Mouse (Mus musculus) left cerebral cortex, postnatal 25 days (tissue): Measurements from ENCODE around the gene Tspan9. TPM values are rescaled to one million over a fixed set of nuclear protein-coding genes. Genes with fewer than 3 reads are reported as not detected.
A peak's percentile ranks its signal among the peaks of the same experiment; 100 is the strongest.

ENCODE experiments used
- DNase-seq, 2 experiments: peaks; one replicate each; pipeline ENCODE4 v3.0.0; 2022; ENCODE audit warnings: low spot score in 2 of 2, mixed read lengths in 1 of 2
- intact Hi-C: fragments of 180-260 bp; cut with DNase I; formaldehyde crosslinking; loops from one replicate; pipeline ENCODE4 v1.15.1; 2025
- total RNA-seq, 2 experiments: library from RNA; stranded (reverse); gene quantifications; 2 replicates each; pipeline ENCODE4 v1.2.3; 2021

Tspan9 gene
- total RNA-seq, 2 experiments from 2014 or later = 55.2 to 58.6 TPM

DNA sequence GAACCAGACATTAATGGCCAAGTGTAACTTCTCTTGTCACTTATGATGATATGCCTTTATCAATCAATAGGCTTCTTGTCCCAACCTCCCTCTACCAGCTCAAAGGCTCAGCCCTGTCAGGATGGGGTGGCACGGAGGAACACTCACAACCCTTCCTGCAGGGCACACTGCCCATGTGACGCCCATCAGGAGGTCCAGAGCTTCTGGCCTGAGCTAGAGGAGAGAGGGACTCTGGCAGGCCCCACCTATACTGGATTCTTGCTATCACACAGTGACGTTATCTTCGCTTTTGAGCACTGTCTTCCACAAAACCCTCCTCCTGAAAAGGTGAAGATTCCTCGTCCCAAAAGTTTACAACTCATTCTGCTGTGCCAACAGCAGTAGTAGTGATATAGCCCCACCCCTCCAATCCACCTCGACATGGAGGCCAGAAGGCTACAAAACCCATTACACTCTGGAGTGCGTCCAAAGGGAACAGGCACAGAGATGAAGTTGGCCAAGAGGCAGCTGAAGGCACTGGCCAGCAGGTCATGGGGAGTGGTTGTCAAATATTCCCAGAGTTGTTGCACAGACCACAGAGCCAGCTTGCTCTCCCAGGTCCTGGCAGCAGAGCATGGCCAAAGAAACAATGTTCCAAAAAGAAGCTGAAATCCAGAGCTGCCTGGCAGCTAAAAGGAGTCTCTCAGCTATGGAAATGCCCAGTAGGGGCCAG is 34.9 kb downstream of the Tspan9 start:
- intact Hi-C loops = no loop called here

DNA sequence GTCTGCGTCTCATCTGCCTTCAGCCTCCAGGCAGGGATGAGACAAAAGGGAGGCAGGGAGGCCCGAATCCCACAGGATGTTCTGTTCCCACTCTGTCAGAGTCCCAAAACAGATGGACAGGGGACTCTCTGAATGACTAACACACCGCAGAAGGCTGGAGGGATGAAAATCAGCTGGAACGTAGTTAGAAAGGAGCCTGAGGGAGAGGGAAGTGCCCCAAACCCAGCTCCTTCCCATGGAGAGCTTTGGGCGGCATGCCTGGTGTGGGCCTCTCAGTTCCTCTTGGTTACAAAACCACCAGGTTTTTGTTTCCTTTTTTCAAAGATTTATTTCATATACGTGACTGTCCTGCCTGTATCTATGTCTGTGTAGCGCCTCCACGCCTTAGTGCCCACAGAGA is 35.7 kb downstream of the Tspan9 start:
- no peak for DNase-seq
- intact Hi-C loops = no loop called here

More for the DNA sequence above, 34.9 kb downstream of the Tspan9 start:
- no peak for DNase-seq

DNA sequence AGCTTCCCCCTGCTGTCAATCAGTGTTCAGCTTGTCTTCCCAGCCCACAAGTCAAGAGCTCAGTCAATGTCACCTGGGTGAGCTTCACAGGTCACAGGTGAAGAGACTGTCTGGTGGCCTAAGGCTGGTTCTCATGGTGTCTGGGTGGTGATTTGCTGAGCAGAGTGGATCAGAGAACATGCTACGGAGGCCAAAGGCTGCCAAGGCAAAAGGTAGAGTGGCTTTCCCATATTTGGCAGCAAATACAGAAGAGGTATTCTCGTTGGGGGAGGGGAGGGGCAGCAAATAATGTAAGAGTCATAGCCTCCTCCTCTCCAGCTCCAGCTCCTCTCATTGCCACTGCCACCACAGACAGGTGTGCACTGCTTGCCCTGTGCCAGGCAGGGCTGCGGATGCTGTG is 37.2 kb downstream of the Tspan9 start:
- intact Hi-C loops = no loop called here

DNA sequence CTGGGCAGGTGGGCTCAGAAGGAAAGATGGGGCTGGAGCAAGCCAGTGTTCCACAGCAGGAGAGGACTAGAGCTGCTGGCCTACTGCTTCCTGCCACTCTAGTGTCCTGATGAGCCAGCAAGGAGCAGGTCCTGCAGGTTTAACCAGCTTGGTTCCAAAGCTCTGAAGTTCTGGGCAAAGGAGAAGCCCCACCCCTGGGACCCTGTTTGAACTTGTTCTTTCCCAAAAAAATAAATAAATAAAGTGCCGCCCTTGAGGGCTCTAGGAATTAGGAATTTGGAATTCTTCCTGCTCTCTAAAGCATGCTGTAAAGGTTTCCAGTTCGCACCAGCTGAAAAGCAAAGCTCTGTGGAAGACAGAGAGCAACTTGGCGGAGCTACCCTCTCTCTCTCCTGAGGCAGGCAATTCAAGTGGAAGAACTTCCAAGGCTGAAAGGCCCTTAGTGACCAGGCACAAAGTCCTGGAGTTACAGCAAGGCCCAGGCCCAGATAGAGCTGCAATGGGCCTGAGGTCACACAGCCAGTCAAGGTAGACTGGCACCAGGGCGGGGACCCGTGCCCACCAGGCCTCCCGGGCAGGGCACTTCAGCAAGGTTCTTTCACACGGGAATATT is 38.6 kb downstream of the Tspan9 start:
- intact Hi-C loops = no loop called here
- DNase-seq = no peak

More for the DNA sequence above, 37.2 kb downstream of the Tspan9 start:
- DNase-seq = no peak

DNA sequence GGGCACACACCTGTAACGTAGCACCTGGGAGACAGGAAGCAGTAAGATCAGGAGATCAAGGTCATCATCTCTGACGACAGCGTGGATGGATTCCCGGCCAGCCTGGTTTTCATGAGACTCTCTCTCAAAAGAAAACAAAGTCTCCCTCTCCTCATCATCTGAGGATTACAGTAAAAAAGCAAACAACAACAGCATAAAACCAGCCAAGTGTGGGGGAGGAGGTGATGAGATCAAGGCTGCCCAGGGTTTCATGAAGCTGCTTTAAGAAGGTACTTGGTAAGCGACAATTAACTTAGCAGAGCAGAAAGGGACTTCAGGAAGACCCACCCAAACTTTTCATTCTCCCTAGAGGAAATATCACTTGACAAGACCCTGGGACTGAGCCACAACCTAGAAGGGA is 39.5 kb downstream of the Tspan9 start:
- intact Hi-C loops = no loop called here

DNA sequence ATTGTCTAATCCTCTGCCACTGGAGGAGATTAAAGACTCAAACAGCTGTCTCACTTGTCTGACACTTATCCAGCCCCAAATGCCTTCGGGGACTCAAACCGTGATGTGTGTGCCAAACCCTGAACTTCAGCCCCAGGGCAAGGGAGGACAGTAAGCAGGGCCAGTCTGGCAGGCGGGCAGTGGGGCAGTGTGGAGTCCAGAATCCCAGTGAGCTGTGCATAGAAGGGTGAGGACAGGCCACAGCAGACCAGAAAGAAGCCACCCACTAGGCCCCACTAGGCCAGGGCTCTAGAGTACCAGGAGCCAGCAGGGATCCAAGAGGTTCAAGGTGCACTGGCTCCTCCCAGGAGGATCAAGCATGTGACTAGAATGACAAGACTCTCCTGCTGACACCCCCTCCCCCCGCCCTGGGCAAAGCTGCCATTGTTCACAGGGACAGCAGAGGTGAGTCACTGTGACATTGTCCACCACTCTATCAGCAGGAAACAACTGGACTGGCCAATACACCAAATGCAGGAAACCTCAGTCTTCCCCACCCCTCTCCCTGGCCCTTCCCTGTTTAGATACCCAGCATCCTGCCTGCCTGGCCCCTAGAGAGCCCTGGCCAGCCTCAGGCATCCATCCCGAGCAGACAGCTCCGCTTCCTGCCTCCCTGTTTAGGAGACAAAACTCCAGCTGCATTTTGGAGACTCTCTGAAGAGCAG is 40.9 kb downstream of the Tspan9 start:
- DNase-seq = no peak
- intact Hi-C loops = no loop called here

More for the DNA sequence above, 39.5 kb downstream of the Tspan9 start:
- no peak for DNase-seq

DNA sequence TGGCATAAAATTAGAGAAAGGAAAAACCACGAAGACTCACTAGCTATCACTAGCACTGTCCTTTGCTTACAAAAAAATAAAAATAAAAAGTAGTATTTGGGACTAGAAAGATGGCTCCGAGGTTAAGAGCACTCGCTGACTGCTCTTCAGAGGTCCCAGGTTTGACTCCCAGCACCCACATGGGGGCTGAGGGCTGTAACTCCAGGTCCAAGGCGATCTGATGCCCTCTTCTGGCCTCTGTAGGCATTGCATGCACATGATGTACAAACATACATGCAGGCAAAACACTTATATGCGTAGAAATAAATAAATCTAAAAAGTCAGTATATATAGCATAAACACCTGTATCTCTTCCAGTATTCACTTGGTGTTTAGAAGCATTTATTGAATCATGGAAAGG is 43.5 kb downstream of the Tspan9 start:
- intact Hi-C loops = no loop called here
- DNase-seq = no peak

DNA sequence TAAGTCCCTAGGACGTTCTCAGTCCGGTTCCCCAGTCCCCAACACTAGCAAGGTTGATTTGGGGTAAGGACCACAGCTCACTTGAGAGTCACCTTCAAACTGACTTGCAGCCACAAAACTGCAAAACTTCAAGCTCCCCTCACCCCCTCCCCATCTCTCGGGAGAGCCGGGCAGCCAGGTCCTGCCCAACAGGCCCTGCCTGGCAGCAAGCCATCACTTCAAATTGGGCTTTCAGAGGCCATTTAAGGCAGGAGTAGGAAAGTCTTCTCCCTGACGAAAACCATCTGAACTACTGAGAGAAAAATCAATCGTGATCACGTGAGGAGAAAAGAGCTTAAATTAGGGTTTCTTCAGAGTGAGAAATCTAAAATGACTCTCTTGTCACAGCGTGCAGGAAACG is 44.2 kb downstream of the Tspan9 start:
- intact Hi-C loops = no loop called here
- no peak for DNase-seq

DNA sequence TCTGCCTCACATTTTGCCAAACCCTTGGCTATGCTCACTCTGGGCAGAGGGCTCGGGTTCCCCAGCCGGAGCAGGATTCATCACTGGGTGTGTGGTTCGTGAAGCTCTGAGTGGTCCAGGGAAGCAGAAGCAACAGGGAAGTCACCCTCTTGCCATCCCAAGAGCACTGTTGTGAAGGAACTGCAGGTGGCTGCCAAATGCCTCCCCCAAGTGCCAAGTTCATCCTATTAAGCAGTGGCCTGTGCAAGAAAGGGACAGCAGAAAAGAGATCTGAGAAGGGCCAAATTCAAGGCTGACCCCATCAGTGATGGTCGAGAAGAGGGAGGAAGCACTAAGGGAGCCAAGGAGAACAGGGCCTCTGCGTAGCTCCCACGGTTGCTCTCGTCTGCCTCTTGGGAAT is 46.9 kb downstream of the Tspan9 start:
- intact Hi-C loops = no loop called here
- DNase-seq = no peak

DNA sequence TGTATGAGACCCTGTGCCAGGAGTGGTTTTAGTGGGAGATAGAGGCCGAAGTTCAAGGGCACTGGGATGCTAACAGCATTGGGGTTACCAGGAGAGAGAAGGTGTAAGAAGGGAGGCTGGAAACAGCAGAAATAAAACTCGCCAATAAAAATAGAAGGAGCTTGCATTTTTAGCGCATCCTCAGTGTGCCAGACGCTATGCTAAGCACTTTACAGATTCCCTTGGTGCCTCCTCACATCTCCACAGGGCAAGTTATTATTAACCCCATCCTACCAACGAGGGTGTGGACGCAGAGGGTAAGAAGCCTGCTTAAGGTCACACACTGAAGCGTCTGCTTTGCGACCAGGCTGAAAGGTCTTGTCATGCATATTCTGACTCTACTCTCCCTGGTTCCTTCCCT is 47.5 kb downstream of the Tspan9 start:
- DNase-seq = peak in 1 of 2 experiments; percentile 76
- intact Hi-C loops = no loop called here

DNA sequence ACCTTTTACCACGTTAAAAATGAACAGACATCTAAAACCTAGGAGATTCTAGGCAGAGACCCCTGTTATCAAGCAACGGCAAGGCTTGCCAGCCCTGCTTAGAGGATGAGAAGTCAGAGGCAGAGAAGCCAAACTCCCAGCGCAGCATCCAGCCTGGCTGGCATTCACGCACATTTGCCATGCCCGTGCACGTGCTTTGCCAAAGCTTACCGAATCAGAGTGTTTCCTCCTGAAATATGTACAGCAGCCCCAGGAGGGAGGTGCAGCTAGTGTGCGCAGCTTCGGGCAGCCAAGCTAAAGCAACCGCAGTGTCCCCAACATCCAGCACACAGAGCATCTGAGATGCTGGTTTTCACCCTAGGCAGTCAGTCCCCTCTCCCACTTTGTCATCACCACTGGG is 48.3 kb downstream of the Tspan9 start:
- DNase-seq = peak in 1 of 2 experiments; percentile 77
- intact Hi-C loops = no loop called here

DNA sequence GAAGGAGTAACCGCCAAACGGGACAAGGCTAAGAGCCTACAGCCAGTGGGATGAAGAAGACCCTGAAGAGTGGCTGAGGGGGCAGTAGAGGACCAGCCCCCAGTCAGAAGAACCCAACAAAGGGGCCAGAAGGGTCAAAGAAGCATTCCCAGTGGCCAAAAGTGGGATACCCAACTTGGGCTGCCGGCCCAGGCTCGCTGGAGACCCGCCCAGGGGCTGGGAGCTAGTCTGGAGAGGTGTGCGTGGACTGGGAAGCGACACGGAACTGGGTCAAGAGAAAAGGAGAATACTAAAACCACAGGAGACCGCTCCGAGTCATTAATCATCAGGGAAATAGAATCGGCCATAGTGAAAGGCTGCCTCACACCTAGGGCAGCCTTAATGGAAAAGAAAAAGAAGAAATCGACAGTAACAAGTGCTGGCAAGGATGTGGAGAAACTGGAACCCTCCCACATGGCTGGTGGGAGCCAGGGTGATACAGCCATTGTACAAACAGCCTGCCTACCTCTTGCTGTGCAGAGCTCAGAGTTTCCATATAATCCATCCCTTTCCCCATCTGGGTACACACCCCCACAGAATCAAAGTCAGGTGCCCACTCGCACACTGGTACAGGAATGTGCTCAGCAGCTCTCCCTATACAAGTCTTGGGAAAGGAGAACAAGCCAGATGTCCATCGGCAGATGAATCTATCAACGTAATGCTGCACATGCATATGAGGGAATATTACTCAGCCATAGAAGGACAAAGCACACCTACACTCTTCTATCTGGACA is 49.4 kb downstream of the Tspan9 start:
- intact Hi-C loops = loop anchor here (5.0 kb wide), 1 partner anchor 327 kb away; the partner anchor contains the start of gene Prmt8

DNA sequence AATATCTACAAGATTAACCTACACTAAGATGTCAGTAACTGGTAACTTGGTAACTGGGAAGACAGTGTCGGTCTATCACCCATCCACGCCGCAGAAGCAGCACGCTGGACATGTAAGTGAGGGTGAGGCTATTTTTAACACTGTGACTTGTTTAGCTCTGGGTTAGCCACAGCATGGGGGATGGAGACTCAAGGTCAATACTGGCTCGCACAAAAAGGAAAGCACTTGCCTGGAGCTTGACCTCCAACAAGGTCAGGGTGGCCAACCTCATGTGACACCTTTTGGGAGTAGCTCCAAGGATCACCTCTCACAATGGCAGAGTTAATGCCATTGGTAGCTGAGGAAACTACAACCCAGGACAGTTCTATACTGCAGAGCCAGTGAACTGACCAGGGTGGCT is 50.8 kb downstream of the Tspan9 start:
- intact Hi-C loops = loop anchor here (1.0 to 5.0 kb wide), 2 partner anchors 53 to 325 kb away; partner anchors contain the start of gene Prmt8
- DNase-seq = no peak

More for the DNA sequence above, 49.4 kb downstream of the Tspan9 start:
- DNase-seq = peak; percentile 47 to 92

DNA sequence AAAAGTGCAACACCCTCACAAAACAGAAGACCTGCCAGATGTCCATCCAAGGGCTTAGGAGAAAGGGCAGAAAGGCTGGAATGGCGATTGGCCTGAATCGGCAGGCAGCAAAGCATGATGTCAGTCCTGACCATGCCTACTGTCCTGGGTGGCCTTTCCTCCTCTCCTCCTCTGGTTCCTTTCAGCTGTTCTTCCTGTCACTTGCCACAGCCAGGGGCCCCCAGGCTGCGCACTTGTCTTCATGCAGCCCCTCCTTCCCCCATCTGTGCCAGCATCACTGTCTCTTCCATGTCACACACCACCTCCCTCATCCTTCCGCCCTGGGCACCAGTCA is 51.6 kb downstream of the Tspan9 start:
- intact Hi-C loops = loop anchor here (1.0 to 5.0 kb wide), 4 partner anchors 54 to 324 kb away; partner anchors contain the start of gene Prmt8
- DNase-seq = no peak

DNA sequence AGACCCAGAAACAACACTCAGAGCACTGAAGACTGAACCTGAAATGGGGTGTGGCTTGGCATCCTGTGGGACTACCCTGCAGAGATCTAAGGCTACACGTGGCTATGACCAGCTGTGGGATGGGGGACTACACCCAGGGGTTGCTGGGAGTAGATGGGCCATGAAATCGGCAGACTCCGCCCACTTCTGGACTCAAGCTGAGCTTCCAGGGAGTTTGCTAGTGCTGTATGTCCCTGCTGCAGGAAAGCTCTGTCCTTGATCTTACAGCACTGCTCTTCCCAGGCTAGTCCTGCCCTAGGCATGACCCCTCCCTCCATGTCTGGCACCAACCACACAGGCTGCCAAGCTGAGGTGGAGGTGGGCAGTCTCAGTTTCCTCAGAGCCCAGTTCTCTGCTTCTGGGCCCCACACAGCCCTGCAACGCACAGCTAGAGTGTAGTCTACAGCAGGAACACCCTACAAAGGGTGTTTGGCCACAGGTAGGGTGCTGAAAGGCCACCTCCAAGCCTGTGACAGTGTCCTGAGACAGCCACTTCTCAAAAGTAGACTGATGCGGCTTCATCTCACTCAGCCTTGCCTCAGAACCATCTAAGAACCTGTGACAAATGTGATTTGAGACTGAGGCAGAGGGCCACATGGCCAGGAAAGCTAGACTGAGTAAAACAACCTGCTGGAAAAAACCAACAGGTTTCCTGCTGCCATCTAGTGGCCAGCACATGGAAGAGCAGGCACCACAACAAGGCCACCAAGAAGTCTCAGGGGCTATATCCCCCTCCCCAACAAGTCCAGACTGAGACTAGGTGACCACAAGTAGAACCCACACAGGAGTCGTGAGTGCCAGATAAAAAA is 52.2 kb downstream of the Tspan9 start:
- intact Hi-C loops = loop anchor here (1.0 to 5.0 kb wide), 3 partner anchors 59 to 324 kb away; partner anchors contain the start of gene Prmt8
- DNase-seq = peak; percentile 68

DNA sequence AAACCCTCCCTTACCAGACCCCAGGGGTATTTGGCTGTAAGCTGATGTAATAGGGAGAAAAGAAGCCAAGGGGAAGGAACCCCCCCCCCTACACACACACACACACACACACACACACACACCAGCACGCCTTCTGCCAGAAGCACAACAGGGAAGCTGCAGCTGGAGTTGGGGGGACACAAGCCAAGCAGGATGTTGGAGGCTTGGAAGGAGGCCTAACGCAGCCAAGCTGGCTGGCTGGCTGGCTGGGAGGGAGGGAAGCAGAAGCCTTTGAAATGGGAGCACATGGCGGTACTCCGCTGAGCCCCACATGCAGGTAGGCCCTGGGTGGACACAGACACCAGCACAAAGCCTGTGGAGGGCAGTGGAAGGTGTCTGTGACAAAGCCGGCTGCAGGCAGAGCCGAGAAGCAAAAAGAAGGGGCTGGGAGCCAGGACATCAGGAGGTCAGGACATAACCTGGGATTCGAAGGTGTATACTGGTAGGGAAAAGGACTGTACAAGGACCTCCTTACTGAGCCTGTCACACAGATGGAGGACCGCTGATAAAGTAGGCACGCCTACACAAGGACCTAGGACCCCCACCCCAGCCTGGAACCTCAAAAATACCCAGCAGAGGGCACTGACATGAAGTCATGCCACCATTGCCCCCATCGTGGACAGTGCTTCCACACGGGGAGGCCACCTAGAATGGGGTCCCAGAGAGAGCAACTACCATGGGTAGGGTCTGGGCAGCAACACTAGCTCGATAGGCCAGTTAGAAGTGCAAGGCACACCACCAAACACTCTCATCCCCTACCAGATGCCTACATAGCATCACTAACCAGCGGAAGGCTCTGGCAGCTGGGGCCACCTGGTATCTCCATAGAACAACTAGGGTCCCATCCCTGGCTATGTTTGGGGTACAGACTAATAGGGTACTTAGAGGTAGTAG is 53.4 kb downstream of the Tspan9 start:
- intact Hi-C loops = loop anchor here (5.0 kb wide), 1 partner anchor 323 kb away; the partner anchor contains the start of gene Prmt8
- peak in 1 of 2 experiments; percentile 75 for DNase-seq

DNA sequence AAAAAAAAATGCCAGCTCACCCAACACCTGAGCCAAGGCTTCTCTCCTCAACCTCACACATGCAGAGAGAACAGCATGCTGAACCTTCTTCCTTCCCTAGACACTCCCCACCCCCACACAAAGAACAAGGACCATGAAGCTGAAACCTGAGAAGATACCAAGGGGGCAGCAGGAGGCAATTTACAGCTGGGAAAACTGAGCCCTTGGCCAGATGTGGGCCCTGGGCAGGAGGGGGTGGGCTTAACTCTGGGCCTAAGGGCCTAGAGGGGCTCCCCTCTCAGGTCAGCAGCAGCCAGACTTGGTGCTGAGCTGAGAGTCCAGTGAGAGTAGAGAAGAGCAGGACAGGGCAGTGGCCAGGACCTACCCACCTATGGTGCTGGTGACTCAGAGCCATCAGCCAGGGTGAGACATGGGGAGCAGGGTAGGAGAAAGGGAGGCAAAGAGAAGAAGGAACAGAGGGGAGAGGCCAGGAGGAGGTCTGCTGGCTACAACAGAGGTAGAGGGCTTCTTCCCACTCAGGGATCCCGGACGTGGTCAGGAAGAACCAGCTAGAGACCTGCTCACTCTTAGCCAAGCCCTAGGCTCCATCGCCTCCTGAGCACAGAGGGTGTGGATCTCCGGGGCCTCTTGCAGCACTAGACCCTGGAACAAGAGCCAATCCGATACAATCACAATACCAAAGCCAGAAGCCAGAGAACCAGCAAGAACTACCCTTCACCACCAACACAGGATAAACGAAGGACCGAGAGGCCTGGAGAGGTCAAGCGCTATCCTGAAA is 54.5 kb downstream of the Tspan9 start:
- intact Hi-C loops = no loop called here
- DNase-seq = no peak
